Mouse (Mus musculus) intestine, embryonic 14.5 days (tissue): ENCODE measurements around the gene Pld1. TPM values are rescaled to one million over a fixed set of nuclear protein-coding genes. Genes with fewer than 3 reads are reported as not detected.

Experiments used
- ATAC-seq: fragments of 200-750 bp; cut with Nextera tagmentation; replicated peaks from 2 replicates; pipeline ENCODE4 v1.8.0; 2017; ENCODE audit warnings: low read depth, moderate number of reproducible peaks, moderate TSS enrichment, moderate library complexity; ENCODE audit not compliant: low FRiP score, low TSS enrichment
- DNase-seq: peaks from one replicate; pipeline ENCODE4 v3.0.0-alpha.2; 2018; ENCODE audit warnings: low spot score
- H3K27ac ChIP-seq: fragments of 300-500 bp; sonication (generic); 2 replicates; pipeline ENCODE4 v1.5.1; 2014; ENCODE audit warnings: low read depth, mild to moderate bottlenecking, control low read depth
- H3K27me3 ChIP-seq: fragments of 300-500 bp; sonication (generic); replicated peaks from 2 replicates; pipeline ENCODE4 v1.6.1; 2014; ENCODE audit warnings: low read length, control low read depth; ENCODE audit not compliant: control insufficient read depth, insufficient read depth
- H3K36me3 ChIP-seq: fragments of 300-500 bp; sonication (generic); 2 replicates; pipeline ENCODE4 v1.6.1; 2014; ENCODE audit warnings: low read length, control low read depth; ENCODE audit not compliant: control insufficient read depth, insufficient read depth
- H3K4me1 ChIP-seq: fragments of 300-500 bp; sonication (generic); replicated peaks from 2 replicates; pipeline ENCODE4 v1.6.1; 2014; ENCODE audit warnings: low read length, control low read depth, mixed read lengths; ENCODE audit not compliant: control insufficient read depth, insufficient read depth
- H3K4me2 ChIP-seq: fragments of 300-500 bp; sonication (generic); 2 replicates; pipeline ENCODE4 v1.6.1; 2014; ENCODE audit warnings: low read length
- H3K4me3 ChIP-seq: fragments of 300-500 bp; sonication (generic); 2 replicates; pipeline ENCODE4 v1.5.1; 2014; ENCODE audit warnings: low read depth, low read length, control low read depth, mixed read lengths
- H3K9ac ChIP-seq: fragments of 300-500 bp; sonication (generic); 2 replicates; pipeline ENCODE4 v1.6.1; 2014; ENCODE audit warnings: mild to moderate bottlenecking, low read length
- H3K9me3 ChIP-seq: fragments of 300-500 bp; sonication (generic); 2 replicates; pipeline ENCODE4 v1.6.1; 2016; ENCODE audit warnings: low read length, control low read depth; ENCODE audit not compliant: control insufficient read depth
- WGBS: fragments of 180-500 bp; shearing (Covaris S2); extraction: QIAGEN DNeasy Blood & Tissue Kit; methylation state at CpG from one replicate; pipeline ENCODE4 v1.1.7; 2014; 5-methylcytosine and 5-hydroxymethylcytosine counted together
- polyA plus RNA-seq: library from polyadenylated mRNA; unstranded; fragments of >200 nt; fragmentation: Nextera tagmentation; extraction: Ambion mirVana; gene quantifications from 2 replicates; pipeline ENCODE4 v1.2.1, GENCODE M21; 2014

Pld1 gene
- polyA plus RNA-seq, 1 experiment from 2014 or later = 7.9 TPM

DNA sequence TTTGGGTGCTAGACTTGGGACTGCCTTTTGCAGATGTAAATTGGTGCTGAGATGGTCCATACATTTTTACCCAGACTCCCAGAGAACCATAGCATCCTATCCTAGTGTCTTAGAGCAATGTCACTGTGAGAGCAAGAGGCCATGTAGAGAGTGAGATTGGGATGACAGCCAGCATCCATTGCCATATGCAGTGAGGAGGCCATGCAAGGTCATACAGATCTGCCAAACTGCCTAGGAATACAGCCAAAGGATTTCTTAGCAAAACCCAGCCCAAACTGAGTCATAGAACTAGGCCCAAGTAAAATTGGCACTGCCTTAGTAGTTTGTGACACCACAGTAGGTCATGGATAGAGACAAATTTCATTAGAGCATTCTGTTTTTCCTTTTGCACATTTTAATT, 206.2 kb downstream of the Pld1 start:
- Histone ChIP-seq H3K27ac (no peak overlapping the region), H3K4me3 (no peak overlapping the region), H3K9me3 (no peaks in the 10 kb centered on the region), H3K27me3 (no peaks in the 10 kb centered on the region), H3K4me1 (no peaks in the 10 kb centered on the region), H3K9ac (no peak overlapping the region), H3K4me2 (no peak overlapping the region), H3K36me3 (no peaks in the 10 kb centered on the region)
- DNase-seq = no peak
- ATAC-seq = no peak

GRCm38 (mm10) chr3:28145461-28145860, 207.0 kb downstream of the Pld1 start:
- H3K4me3 ChIP-seq = no peak overlapping the region
- H3K36me3 ChIP-seq = no peaks in the 10 kb centered on the region
- H3K9ac ChIP-seq = no peak overlapping the region
- 85% methylated on average over 3 of the region's 3 CpGs for WGBS
- H3K4me2 ChIP-seq = no peak overlapping the region
- H3K4me1 ChIP-seq = no peaks in the 10 kb centered on the region
- ATAC-seq = no peak
- H3K27ac ChIP-seq = no peak overlapping the region
- H3K9me3 ChIP-seq = no peaks in the 10 kb centered on the region
- no peak for DNase-seq
- H3K27me3 ChIP-seq = no peaks in the 10 kb centered on the region

DNA sequence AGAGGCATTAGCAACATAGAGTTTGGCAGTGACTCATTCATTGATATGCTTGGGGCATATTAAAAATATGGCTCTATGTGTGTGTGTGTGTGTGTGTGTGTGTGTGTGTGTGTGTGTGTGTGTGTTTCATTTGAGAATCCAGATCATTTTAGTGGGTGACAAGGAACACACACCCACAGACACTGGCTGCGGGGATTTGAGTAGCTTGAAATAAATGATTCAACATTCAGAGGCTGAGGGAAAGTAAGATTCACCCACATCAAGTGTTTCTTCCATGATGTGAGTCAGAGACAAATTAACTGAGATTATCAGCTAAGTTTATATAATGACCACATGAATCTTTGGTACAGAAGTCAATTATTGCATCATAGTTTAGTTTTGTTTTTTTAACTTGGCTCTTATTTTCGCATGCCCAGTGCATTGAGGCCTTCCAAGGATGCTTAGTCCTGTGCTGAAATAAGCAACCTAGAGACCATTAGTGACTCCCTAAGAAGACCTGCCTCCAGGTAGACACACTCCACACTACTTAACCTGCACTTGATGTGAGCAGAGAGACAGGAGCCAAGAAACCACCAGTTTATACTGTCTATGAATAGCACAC, 211.3 kb downstream of the Pld1 start:
- 79% methylated on average over 2 of the region's 2 CpGs for WGBS
- DNase-seq = no peak
- no peak overlapping the region for H3K4me3 ChIP-seq
- H3K27me3 ChIP-seq = no peaks in the 10 kb centered on the region
- H3K4me1 ChIP-seq = no peaks in the 10 kb centered on the region
- peaks cover 3% of the 10 kb centered on the region; the same call in 1 of the 2 replicates for H3K9me3 ChIP-seq
- H3K9ac ChIP-seq = no peak overlapping the region
- no peak overlapping the region for H3K27ac ChIP-seq
- H3K36me3 ChIP-seq = no peaks in the 10 kb centered on the region
- H3K4me2 ChIP-seq = no peak overlapping the region
- ATAC-seq = no peak

DNA sequence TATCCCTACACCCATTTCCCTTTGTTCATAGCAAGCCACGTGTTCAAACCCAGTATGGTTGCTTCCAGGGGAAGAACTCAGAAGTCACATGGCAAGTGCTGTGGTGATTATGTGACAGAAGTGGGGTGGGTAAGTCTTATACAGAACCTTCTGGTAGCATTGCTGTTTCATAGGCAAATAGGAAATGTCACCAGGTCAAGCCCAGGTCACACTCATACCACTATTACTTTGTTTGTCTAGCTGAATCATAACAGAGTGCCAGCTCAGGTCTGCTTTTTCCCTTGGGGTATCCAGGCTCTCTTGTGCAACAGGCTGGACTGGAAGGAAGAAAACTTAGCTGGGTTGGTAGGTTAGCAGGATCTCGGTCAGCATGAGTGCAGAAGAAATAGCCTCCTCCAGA, 219.5 kb downstream of the Pld1 start:
- Histone ChIP-seq H3K36me3 (no peaks in the 10 kb centered on the region), H3K9me3 (no peaks in the 10 kb centered on the region), H3K9ac (no peak overlapping the region), H3K27ac (no peak overlapping the region), H3K4me1 (no peaks in the 10 kb centered on the region), H3K4me2 (no peak overlapping the region), H3K27me3 (no peaks in the 10 kb centered on the region), H3K4me3 (no peak overlapping the region)
- ATAC-seq (no peak), DNase-seq (no peak)
- 71% methylated on average over 2 of the region's 2 CpGs for WGBS

GRCm38 (mm10) chr3:28158916-28159315, 220.4 kb downstream of the Pld1 start:
- H3K36me3 ChIP-seq = no peaks in the 10 kb centered on the region
- H3K9me3 ChIP-seq = no peaks in the 10 kb centered on the region

DNA sequence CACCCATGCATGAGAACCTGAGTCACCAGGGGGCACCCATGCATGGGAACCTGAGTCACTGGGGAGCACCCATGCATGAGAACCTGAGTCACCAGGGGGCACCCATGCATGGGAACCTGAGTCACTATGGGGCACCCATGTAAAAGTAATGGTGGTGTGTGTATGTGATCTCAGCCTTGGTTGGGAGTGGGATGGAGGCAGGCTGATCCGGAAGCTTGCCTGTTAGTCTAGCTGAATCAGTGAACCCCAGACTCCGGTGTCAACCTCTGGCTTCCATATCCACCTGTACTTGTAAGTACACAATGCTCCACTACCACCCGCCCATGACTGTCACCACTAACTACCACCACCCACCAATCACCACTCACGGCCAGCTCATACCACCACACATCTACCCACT, 223.9 kb downstream of the Pld1 start:
- H3K4me2 ChIP-seq = no peak overlapping the region
- H3K27ac ChIP-seq = no peak overlapping the region
- DNase-seq = no peak
- H3K27me3 ChIP-seq = no peaks in the 10 kb centered on the region
- WGBS = 93% methylated on average over 4 of the region's 4 CpGs
- H3K4me1 ChIP-seq = no peaks in the 10 kb centered on the region
- no peak overlapping the region for H3K9ac ChIP-seq
- H3K9me3 ChIP-seq = no peaks in the 10 kb centered on the region
- H3K36me3 ChIP-seq = no peaks in the 10 kb centered on the region
- H3K4me3 ChIP-seq = no peak overlapping the region
- no peak for ATAC-seq

More at GRCm38 (mm10) chr3:28158916-28159315, 220.4 kb downstream of the Pld1 start:
- no peaks in the 10 kb centered on the region for H3K27me3 ChIP-seq
- H3K27ac ChIP-seq = no peak overlapping the region
- H3K9ac ChIP-seq = no peak overlapping the region
- H3K4me1 ChIP-seq = no peaks in the 10 kb centered on the region
- DNase-seq (no peak), ATAC-seq (no peak)
- H3K4me3 ChIP-seq = no peak overlapping the region
- no peak overlapping the region for H3K4me2 ChIP-seq
- WGBS = 87% methylated on average over 3 of the region's 3 CpGs

- Histone ChIP-seq H3K4me3 (no peak overlapping the region), H3K4me2 (no peak overlapping the region), H3K36me3 (no peaks in the 10 kb centered on the region), H3K9me3 (no peaks in the 10 kb centered on the region), H3K9ac (no peak overlapping the region), H3K4me1 (no peaks in the 10 kb centered on the region), H3K27me3 (no peaks in the 10 kb centered on the region), H3K27ac (no peak overlapping the region)
- DNase-seq (no peak), ATAC-seq (no peak)
- WGBS = 59% methylated on average over 1 of the region's 1 CpGs
Observed at GRCm38 (mm10) chr3:28164678-28165077, 226.2 kb downstream of the Pld1 start.

- no peak overlapping the region for H3K9ac ChIP-seq
- H3K27me3 ChIP-seq = no peaks in the 10 kb centered on the region
- H3K36me3 ChIP-seq = no peaks in the 10 kb centered on the region
- H3K4me3 ChIP-seq = no peak overlapping the region
- ATAC-seq (no peak), DNase-seq (peak; percentile 73)
- H3K4me2 ChIP-seq = no peak overlapping the region
- H3K4me1 ChIP-seq = no peaks in the 10 kb centered on the region
- H3K27ac ChIP-seq = no peak overlapping the region
- 0% methylated on average over 1 of the region's 1 CpGs for WGBS
- no peaks in the 10 kb centered on the region for H3K9me3 ChIP-seq
Observed at GRCm38 (mm10) chr3:28165598-28165997, 227.1 kb downstream of the Pld1 start.

DNA sequence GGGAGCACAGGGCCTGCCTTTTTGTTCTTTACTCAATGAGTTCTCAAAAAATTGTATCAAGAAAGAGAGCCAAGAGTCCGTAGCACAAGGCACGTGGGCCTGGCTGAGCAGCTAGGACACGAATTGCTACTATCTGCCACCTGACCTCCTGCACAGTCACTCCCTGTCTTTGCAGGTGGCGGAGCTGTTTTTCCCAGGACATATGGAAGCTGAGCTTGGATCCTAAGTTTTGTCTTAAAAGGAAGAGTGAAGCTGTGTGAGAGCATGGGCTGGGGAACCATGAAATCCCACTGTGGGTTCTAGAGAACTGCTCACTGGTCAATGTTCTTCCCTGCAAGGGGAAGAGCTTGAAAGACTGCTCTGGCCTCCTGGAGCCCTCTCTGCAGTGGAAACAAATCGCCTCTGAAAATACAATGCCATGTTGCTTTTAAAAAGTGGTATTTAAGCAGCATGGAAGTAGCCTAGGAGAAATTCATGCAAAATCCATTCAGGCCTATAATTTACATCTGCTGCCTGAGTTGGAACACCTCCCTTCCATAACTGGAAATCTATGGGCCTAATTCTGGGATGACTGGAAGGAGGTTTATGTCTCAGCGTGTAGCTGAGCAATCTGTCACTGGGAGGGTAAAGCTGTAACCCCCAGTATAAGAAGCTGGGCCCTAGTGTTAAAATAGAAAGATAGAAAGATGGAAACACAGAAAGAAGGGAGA, 229.5 kb downstream of the Pld1 start:
- Histone ChIP-seq H3K4me3 (no peak overlapping the region), H3K27ac (no peak overlapping the region), H3K4me2 (no peak overlapping the region), H3K4me1 (no peaks in the 10 kb centered on the region), H3K9ac (no peak overlapping the region), H3K27me3 (no peaks in the 10 kb centered on the region), H3K36me3 (no peaks in the 10 kb centered on the region), H3K9me3 (no peaks in the 10 kb centered on the region)
- DNase-seq (no peak), ATAC-seq (no peak)
- 86% methylated on average over 6 of the region's 6 CpGs for WGBS
